Mouse (Mus musculus): ENCODE results near the gene 4930404N11Rik.

DNA sequence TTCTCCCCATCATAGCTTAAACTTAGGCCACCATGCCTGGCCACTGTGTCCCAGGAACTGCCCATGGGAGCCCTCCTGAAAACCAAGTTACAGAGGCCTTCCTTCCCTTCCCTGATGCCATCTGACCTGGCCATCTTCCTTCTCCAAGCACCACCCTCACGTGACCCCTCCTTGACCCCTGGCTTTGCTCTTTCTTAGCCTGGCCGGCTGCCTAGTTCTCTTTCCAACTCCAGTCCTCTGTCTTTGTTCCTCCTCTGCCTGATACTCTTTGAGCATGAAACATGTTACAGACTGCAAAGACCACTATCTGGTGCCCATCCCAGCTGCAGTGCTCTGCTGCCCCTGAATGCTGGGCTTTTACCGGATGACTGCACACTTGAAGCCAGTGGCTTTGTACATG, 23.8 kb upstream of the 4930404N11Rik start:
- no peak for TF ChIP-seq POLR2AphosphoS5 (IDR thresholded peaks at IDR 0.05; ENCODE audit: insufficient replicate concordance, low read depth, low read length)
- TF ChIP-seq CTCF (IDR thresholded peaks at IDR 0.05; ENCODE audit: low read depth, low read length) = no peak
- TF ChIP-seq GATA2 (IDR thresholded peaks at IDR 0.05; ENCODE audit: borderline replicate concordance, low read depth, low read length) = no peak
- TF ChIP-seq TAL1 (conservative IDR thresholded peaks at IDR 0.05; ENCODE audit: low read depth, low read length) = no peak
